Mouse (Mus musculus) right cerebral cortex, adult 2 months (tissue): Measurements from ENCODE around the gene Tpte.
"Not testable (repeated sequence)": the region's sequence is repeated elsewhere in the genome, so short reads cannot be mapped to it uniquely, and the experiment has no call there.

Source experiments
- DNase-seq, 2 experiments: peaks; one replicate each; pipeline ENCODE4 v3.0.0; 2021 to 2022; ENCODE audit warnings: low spot score in 2 of 2

Gene Tpte

DNA sequence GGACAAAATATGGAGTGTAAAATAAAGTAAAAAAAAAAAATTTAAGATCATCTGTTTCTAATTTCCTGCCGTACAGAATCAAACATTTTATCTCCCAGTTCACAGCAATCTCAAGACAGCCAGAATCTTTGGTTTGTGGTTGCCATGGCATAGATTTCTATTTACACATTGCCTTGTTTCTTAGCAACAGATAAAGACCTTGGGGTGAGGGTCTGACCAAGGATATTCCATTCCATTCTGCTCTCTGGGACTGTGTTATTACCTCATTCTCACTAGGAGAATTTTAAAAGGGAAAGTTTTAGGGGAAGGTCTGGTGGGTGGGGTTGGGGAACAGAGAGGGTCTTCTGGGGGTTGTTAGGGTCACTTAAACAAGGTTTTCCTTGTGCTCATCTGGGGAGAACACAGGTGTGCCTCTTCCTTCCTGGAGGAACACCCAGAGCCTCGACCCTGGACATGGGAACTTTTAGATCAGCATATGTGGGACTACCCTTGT lies at the start of gene Tpte:
TSS of gene Tpte (plus strand) at position 443 of the 493 bp plus-strand sequence.
- DNase-seq: no peak

DNA sequence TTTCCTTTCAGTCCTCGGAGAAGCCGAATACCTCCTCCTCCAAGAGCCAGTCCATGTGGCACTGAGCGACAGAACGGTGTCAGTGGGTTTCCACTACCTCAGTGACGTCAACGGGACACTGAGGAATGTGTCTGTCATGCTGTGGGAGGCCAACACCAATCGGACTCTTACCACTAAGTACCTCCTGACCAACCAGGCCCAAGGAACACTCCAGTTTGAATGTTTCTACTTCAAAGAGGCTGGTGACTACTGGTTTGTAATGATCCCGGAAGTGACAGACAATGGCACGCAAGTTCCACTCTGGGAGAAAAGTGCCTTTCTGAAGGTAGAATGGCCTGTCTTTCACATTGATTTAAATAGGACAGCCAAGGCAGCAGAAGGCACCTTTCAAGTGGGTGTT lies 40.3 kb upstream of the Tpte start:
- DNase-seq: no peak

DNA sequence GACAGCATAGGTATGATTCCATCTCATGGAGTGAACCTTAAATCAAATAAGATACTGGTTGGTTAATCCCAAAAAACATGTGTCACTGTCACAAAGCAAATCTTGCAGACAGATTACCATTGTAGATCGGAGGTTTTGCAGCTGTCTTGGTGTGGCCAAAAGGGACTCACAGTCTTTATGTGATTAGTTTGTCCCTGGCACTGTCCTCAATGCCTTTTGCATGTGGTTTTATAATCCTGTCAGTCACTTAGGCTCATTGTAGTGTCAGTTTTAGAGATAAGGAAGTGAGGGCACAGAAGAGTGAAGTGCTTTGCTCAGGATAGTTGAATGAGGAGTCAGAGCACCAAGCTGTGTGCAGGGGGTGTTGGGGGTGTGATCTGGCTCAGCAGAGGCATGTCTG lies 37.6 kb upstream of the Tpte start:
- DNase-seq: no peak

DNA sequence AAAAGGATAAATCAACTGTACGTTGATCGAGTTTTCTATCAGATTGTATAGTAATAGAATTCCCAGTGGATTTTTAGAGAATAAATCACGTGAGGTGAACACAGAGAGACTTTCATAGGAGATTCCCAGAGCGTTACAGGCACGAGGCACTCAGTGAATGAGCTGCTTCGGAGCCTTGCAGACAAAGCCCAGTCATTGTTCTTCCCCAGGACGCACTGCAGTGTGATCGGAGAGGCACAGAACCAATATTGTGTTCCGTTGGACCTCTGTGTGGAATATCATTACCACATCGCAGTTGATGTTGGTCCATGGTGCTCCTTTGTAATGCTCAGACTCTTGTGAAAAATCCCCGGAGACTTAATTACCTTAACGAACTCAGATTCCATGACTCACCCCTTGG lies 35.3 kb upstream of the Tpte start:
- DNase-seq: no peak

DNA sequence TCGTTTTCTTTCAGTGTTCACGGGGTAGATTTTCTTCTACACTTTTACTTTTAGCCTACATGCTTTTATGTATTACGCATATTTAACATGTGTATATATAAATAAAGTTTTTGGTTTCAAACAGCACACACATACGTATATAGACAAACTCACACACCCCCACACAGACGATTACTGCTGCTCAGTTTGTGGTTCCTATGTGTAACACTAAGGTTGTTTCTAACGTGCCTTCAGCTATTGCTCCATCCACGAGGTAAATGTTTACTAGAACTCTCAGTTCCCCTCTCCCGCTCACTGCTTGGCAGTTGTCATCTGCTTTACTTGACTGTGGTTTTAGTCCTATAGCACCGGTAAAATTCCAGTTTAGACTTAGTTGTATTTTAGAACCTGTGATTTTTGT lies 34.2 kb upstream of the Tpte start:
- no peak for DNase-seq

DNA sequence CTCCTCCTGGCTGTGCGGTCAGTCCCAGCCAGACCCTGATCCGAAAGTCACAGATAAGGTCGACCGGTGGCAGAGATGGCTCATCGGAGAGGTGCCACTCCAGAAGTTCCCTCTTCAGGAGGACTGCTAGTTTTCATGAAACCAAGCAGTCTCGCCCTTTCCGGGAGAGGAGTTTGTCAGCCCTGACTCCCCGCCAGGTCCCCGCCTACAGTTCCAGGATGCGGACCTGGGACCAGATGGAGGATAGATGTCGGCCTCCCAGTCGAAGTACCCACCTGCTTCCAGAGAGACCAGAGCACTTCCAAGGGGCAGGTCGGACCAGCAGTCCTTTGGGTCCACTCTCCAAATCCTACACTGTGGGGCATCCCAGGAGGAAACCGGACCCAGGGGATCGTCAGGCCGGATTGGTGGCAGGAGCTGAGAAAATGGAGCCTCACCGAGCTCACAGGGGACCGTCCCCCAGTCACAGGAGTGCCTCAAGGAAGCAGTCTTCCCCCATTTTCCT lies 24.2 kb upstream of the Tpte start:
- no peak for DNase-seq

DNA sequence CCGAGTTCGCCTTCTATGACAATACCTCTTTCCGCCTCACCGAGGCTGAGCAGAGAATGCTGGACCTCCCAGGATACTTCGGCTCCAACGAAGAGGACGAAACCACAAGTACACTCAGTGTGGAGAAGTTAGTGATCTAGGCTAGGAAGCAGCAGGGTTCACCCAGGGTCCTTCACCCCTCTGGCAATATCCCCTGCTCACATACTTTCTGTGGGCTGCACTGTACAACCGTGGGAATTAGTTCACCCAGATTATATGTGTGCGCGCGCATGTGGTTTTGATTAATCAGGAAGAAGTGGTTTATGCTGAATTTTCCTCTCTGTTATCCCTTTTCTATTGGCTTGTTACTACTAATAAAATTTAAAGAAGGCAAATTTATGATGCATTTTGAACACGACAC lies 23.7 kb upstream of the Tpte start:
- no peak for DNase-seq

DNA sequence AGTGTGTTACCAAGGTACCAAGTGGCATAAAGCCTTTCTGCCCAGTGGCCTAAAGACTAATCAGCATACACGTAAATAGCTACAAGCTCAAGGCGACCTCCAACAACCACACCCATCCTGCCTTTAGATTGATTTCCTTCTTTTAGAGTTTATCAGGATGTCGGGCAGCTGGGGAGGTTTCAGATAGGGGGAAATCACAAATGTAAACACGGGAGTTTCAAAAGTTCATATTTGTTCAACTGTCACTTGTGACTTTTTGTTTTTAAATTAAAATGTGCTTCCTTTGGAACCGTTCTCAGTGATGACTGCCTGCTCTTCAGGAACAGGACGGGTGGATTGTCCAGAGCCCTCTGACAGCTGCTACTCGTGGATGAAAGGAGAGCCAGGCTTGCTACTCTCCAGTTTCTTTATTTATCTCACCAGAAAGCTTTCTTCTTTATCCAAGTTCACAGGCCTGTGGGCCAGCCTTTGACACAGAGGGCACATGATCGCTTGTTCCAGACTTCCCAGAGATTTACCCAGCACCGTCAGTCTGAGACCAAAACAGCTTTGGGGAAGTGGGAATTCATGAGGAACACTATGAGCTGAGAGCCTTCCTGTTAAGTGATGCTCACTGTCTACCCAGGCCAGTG lies 23.0 kb upstream of the Tpte start:
- DNase-seq: no peak

DNA sequence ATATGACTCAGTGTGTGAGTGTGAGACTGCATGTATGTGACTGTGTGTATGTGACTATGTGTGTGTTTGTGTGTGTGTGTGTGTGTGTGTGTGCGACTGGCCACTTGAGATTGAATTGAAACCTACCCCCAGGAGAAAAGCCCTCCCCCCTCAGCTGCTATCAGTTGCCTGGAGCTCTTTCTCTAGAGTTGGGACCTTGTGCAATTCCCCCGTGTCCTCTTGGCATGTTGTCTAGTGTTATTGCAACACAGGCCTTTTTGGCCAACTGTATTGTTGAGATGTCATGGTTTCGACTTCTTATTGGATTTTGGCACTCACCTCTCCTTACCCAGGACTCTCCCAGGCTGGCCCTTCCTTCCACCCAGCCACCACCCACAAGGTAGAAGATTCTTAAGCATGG lies 21.0 kb upstream of the Tpte start:
- DNase-seq: no peak

DNA sequence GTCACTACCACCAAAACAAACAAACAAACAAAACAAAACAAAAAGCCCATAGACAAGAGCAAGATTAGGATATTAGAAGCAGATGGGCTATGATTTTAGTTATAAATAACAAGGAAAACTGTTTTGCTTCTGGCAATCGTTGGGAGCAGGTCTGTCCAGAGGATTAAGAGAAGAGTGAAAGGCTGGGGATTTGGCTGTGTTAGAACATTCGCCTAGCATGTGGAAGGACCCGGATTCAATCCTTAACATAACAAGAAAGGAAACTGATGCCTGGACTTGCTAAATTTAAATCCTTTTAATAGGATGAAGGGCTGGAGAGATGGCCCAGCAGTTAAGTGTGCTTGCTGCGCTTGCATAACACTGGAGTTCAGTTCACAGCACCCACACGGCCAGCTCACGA lies 18.9 kb upstream of the Tpte start:
- no peak for DNase-seq

DNA sequence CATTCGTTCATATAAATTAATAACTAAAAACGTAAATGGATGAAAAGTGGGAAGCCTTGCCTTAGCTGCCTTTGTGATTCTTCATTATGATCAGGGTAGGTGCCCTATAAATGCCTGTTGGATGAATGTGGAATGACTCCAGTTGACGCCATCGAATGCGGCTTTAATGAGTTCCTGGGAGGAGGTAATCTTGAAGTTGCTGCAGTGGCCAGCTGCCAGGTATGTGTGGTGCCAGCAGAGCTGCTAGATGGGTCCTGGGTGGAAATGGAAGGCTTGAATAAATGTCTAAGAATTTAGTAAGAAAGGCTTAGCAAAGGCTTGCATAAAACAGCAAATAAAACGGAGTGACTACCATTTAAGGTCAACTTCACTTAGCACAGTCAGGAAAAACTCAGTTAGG lies 18.5 kb upstream of the Tpte start:
- DNase-seq: no peak

DNA sequence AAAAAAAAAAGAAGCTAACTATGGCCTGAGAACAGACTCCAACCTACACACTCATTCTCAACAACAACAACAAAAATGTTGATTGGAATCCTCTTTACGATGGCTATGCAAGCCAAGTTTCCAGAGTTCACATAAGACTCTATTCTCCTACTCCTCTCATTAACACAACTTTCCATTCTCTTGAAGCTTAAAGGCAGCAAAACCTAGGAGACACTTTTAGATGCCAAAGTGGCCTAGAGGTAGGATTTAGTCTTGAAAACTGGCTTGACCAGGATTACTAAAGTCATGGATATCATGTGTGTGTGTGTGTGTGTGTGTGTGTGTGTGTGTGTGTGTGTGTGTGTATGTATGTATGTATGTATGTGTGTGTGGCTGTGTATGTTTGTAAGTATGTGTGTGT lies 18.0 kb upstream of the Tpte start:
- DNase-seq: no peak

DNA sequence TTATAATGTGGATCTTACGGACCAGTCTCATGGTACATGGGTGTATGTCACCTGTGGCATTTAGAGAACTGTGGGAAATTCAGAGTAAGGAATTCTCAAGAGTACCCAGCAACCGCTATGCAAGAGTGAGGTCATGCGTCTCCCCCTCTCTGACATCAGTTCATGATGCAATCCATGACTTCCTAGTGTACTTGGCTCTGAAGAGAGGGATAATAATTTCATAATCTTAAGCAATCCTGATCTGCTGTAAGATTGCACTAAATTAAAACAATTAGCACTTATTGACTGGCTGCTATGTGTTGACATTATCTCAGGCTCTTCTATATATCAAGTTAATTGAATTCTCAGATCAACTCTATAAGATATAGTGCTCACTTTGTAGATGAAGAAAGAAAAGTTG lies 16.4 kb upstream of the Tpte start:
- no peak for DNase-seq

DNA sequence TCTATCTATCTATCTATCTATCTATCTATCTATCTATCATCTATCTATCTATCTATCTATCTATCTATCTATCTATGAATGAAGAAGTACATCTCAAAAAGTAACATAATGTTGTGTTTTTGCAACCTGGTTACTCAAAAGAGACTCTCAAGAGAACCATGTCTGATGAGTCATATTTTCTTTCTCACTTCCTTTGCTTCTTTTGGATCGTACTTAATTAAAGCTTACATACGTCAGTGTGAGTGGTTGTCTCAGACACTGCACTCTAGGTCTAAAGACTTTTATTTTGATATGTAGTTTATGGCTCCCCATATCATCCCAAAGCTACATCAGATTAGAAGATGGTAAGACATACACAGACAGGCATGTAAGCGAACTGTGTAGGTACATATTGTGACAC lies 10.1 kb upstream of the Tpte start:
- no peak for DNase-seq

DNA sequence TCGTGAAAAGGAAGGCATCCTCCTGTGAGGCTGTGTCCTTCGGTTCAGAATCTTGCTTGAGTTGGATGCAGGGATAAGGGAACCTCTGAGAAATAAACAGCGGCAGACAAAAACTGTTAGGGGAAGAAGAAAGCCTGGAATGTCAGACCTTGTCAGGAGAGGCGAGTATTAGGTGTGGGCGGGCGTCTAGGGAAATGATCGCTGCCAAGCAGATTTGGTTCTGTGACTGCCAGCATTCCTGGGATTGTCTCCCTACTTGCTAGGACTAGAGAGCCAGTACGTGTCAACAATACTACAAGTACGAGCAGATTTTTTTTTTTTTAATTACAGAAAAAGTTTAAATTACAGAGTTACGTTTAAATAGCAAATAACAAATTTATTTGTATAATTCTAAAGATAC lies 8.6 kb upstream of the Tpte start:
- DNase-seq: no peak

DNA sequence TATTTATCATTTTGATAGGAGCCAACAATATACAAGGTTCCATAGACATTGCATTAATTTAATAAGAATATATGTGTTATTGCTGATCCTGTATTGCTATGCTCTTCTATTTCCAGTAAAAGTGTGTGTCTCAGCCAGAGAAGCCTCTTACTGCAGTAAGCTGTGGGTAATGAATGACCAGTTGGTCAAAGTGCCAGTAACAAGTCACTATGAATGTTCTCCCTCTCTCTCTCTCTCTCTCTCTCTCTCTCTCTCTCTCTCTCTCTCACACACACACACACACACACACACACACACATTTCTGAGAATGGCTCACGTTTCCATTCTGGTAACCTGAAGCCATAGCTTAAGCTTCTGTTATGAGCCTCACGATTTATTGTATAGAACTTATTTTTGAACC lies 19.1 kb downstream of the Tpte start:
- no peak for DNase-seq

DNA sequence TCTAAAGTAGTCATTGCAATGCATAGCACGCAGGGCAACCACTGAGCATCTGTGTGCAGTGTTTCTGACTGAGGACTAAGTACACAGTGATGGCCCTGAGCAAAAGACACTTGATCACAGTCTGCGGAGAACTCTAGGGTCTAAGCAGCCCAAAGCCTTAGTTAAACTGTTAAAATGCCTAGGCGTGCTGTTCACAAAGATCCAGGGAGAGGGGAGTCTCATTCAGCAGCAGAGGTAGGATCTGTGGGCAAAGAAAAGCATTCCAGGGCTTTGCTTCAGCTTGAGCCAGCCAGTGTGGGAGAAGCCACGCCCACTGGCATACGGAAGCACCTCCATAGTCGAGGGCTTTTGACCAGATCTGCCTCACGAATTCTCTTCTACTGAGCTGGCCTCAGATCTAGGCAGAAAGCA lies 19.7 kb downstream of the Tpte start:
- DNase-seq: peak in 1 of 2 experiments; percentile 1

DNA sequence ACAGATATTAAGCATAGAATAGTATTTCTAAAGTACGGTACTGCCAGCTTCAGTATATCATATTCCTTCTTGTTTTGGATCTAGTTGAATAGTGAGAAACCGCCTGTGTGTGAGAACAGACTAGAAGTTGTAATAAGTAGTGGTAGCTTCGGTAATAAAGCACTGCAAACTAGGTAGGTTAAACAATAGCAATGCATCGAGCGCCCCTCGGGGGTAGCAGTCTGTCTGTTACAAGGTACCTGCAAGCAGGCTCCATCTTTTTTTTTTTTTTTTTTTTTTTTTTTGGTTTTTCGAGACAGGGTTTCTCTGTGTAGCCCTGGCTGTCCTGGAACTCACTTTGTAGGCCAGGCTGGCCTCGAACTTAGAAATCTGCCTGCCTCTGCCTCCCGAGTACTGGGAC lies 20.8 kb downstream of the Tpte start:
- not testable (repeated sequence) for DNase-seq

DNA sequence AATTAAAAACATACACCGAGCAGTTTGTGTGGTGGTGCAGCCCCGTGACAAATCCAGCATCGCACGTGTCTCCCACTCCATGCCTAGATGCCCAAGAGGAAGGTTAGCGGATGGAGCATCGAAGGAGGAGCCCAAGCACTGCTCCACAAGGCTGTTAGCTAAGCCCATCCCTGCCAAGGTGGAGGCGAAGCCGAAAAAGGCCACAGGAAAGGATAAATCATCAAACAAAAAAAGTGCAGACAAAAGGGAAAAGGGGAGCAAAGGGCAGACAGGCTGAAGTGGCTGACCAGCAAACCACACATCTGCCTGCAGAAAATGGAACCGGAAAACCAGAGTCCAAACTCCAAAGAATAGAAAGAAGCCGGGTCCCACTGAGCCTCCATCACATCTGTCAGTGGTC lies 23.8 kb downstream of the Tpte start:
- no peak for DNase-seq

DNA sequence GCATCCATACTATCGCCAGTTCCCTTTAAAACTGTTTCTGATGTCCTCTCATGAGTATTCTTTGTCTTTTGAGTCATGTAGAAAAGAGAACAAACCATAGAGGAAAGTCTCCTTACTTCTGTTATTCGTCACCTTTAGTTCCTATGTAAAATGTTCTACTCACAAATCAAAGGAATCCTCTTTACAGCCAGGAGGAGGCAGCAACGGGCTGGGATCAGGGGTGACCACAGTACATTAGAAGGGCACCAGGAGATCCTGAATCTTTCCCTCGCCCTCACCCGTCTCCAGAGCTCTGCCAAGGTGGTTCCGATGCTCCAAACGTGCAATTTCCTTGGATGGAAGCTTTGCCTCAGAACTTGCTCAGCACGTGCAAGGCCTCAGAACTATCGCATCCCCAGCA lies 28.2 kb downstream of the Tpte start:
- no peak for DNase-seq

DNA sequence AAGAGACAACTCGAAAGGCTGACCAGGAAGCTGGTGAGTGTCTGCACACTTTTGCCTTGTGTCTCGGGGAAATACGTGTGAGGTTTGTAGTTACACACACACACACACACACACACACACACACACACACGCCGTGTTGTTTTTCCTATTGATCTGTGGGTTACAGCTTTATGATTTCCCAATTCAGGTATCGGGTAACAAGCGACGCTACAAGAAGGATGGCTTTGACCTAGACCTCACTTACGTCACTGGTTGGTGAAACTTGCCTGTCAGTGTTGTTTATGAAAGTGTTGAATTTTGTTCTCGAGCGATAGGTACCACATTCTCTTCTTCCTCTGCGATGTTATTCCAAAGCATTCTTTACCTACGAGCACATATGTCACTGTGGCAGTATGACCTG lies 52.2 kb downstream of the Tpte start:
- no peak for DNase-seq

DNA sequence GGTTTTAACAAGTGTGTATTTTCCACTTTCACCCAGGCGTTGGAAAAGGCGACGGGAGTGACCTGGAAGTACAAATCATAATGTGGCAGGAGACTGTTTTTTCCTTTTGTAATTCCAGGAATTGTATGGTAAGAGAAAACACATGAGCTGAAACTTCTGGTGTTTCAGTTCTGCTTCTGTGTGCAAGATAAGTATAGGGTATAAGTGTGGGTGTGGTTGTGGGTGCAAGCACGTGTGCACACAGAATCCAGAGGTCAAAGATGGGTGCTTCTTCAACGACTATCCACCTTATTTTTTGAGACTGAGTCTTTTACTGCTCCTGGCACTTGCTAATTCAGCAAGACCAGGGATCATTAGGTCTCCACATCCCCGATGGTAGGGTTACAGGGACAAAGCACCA lies 76.1 kb downstream of the Tpte start:
- no peak for DNase-seq

DNA sequence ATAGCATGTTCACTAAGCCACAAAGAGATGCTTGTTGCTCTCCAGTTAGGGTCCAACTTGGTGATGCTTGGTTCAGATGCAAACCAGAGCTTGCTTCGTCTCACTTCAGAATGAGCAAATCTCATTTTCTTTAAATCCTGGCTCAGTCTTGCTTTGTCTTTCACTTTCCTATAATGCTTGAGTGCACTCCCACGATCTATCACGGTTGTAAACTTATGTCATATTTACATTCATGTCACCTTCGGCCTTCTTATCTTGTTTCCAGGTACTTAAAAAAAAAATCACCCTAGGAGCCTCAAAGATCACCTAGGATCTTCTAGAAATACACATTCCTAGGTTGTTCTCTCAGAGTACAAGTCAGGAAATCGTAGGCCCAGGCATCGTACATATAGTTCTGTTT lies 76.6 kb downstream of the Tpte start:
- no peak for DNase-seq

DNA sequence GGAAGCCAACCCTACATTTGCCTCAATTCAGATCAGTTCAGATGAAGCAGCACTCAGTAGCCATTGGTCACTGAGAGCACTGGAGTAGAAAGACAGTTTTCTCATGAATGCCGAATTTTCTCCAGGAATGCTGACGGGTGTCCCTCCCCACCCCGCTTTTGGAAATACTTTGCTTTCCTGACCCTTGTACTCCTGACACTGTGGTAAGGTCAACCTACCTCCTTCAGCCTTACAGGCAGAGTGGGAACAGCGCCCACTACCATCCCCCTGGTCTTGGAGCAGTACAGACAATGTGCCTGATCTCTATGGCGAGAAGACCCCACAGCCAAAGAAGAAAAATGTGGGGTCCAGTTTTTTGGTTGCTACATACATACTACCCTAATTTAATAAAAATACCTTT lies 93.1 kb downstream of the Tpte start:
- no peak for DNase-seq
